Mouse (Mus musculus) frontal cortex, postnatal 14 days (tissue): ENCODE data around the gene Tmem170.

Source experiments
- DNase-seq, 2 experiments: peaks; one replicate each; pipeline ENCODE4 v3.0.0; 2022; ENCODE audit warnings: low spot score in 2 of 2

Gene Tmem170

GRCm38 (mm10) chr8:111876355-111876948 lies at the start of gene Tmem170:
Tmem170 (minus strand) TSS chr8:111876750.
- DNase-seq: peak; percentile 95 to 97

GRCm38 (mm10) chr8:111924976-111925375 lies 48.4 kb upstream of the Tmem170 start:
- DNase-seq: no peak

- DNase-seq: no peak
These were observed 46.8 kb upstream of the Tmem170 start for GRCm38 (mm10) chr8:111923383-111923804.

GRCm38 (mm10) chr8:111920971-111921370 lies 44.4 kb upstream of the Tmem170 start:
- no peak for DNase-seq

GRCm38 (mm10) chr8:111919663-111920062 lies 43.1 kb upstream of the Tmem170 start:
- no peak for DNase-seq

GRCm38 (mm10) chr8:111912860-111913432 lies 36.4 kb upstream of the Tmem170 start:
- peak; percentile 31 to 71 for DNase-seq

GRCm38 (mm10) chr8:111911572-111911971 lies 35.0 kb upstream of the Tmem170 start:
- DNase-seq: peak in 1 of 2 experiments; percentile 5

GRCm38 (mm10) chr8:111909621-111910450 lies 33.3 kb upstream of the Tmem170 start, which contains the start of gene Chst5:
Chst5 (minus strand) TSS chr8:111910447.
- peak in 1 of 2 experiments; percentile 7 for DNase-seq

DNA sequence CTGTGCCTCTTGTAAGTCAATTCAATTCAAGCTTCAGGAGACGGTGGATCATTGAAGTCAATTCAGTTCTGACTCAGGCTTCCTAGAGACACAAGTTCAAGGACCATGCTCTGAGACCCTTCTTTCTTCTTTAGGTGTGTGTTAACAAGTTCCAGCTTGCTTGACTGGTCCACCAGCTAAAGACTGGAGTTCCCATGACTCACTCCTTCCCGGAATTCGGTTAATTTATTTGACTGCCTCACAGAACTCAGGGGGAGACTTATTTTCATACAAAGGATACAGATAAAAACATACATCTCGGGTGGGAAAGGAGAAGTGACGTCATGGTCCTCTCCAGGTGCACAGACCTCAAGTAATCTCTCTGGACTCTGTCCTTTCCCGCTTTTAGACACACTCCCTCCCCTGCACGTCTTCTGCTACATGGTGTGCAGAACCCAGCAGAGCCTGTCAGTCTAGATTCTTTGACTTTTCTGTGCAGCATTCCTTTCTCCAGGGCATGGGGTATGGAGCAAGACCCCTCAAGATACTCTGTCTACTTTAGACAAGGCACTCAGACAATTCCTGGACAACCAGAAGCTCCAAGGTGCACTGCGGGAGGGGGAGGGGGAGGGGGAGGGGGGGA lies 29.1 kb upstream of the Tmem170 start:
- no peak for DNase-seq

GRCm38 (mm10) chr8:111902080-111902479 lies 25.5 kb upstream of the Tmem170 start:
- DNase-seq: no peak

- DNase-seq: no peak
These were observed 22.0 kb upstream of the Tmem170 start for GRCm38 (mm10) chr8:111898586-111898985.

- no peak for DNase-seq
These were observed 18.4 kb upstream of the Tmem170 start for GRCm38 (mm10) chr8:111894955-111895354.

GRCm38 (mm10) chr8:111892615-111893014 lies 16.1 kb upstream of the Tmem170 start:
- DNase-seq: no peak

DNA sequence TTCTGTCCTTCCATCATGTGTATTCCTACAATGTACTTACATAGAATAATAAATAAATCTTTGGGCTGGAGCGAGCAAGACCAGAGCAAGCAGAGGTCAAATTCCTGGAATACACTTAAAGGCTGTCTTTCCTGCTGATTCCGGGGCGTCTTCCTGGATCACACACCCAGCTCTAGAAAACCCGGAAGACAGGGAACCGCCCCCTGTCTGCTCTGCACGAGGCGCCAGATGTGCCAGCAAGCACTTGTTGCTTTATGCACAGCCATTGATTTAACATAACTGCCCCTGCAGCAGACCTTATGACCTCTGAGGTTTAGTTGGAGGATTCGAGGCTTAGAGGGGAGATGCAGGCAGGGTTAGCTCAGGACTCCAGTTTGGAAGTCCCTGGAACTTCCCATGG lies 15.4 kb upstream of the Tmem170 start:
- no peak for DNase-seq

DNA sequence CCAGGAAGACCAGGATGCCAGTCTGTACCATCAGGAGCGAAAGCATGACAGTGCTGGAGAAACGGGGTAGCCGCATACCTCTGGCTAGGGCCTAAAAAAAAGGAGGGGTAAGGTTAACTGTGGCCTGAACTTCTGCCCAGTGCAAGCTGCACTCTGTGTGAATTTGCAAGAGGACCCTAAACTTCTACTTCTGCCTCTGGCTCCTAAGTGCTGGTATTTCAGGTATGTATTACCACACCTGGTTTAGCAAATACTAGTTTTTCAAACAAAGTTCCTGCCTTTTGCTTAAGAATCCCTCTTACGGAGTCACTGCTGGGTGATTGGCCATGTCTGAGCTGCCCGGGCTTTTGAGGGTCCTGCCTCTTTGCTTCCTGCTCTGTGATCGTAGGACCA lies 14.4 kb upstream of the Tmem170 start:
- no peak for DNase-seq

GRCm38 (mm10) chr8:111889931-111890910 lies 13.7 kb upstream of the Tmem170 start:
- DNase-seq: no peak

- no peak for DNase-seq
These were observed 11.6 kb upstream of the Tmem170 start for GRCm38 (mm10) chr8:111888091-111888650.

DNA sequence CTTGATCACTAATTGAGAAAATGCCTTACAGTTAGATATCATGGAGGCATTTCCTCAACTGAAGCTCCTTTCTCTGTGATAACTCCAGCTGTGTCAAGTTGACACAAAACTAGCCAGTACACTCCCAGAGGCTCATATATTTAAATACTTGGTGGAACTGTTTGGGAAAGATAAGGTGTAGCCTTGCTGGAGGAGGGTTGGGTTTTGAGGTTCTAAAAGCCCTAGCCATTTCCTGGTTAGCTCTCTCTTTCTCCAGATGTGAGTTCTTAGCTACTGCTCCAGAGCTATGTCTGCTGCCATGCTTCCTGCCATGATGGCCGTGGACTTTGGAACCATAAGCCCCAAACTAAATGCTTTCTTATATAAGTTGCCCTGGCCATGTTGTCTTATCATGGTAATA lies 10.9 kb upstream of the Tmem170 start:
- DNase-seq: no peak

- no peak for DNase-seq
These were observed 7.1 kb upstream of the Tmem170 start for GRCm38 (mm10) chr8:111883615-111884014.

GRCm38 (mm10) chr8:111881591-111881990 lies 5.0 kb upstream of the Tmem170 start:
- no peak for DNase-seq

GRCm38 (mm10) chr8:111877711-111878110 lies 1.2 kb upstream of the Tmem170 start:
- no peak for DNase-seq
